Mouse (Mus musculus) CD4-positive naive resting alpha-beta T cell, adult 76 days (primary cell): Measurements from ENCODE around the gene Olfr1087. TPM values are rescaled to one million over a fixed set of nuclear protein-coding genes. Genes with fewer than 3 reads are reported as not detected.

ENCODE experiments used
- total RNA-seq: library from RNA; stranded (reverse); gene quantifications from one replicate; pipeline ENCODE4 v1.2.4, GENCODE M21; 2023

The Olfr1087 gene
- total RNA-seq = not detected

DNA sequence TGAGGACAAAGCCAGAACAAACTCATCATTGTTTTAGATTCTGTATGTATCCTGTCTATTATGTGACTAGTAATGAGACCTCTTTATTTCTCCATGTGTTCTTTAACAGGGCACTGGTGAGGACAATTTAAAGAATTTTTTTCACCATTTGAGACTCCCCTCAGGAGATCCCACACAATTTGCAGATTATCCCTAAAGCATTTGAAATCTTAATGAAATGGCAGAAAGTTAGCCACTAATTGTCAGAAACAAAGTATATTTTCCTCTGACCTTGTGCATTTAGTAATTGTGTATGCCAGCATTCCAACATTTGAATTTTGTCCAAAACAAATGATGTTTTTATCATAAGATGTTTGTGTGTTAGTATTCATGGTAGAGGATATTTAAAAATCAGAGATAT is at the start of gene Olfr1087:
Gene Olfr1087, minus strand, starts transcription at position 101 of the 400 bp plus-strand sequence.

DNA sequence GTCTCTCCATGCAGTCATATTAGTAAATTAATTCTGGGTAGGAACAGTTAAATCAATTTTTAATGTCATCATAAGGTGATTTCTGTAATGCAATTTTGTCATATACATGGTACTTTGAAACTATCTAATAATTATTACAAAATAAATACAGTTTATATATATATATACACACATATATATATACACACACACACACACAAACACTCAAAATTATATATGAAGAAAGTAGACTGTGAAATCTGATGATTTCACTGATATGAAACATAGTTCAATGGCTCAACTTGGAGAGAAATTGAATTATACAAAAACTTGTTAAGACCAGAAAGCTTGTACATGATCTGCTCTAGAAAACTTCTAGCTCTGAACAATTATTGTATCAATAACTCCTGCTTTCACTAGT is 35.4 kb upstream of the Olfr1087 start, which contains the start of gene Olfr1089:
Gene Olfr1089, minus strand, starts transcription at position 101 of the 400 bp plus-strand sequence.

DNA sequence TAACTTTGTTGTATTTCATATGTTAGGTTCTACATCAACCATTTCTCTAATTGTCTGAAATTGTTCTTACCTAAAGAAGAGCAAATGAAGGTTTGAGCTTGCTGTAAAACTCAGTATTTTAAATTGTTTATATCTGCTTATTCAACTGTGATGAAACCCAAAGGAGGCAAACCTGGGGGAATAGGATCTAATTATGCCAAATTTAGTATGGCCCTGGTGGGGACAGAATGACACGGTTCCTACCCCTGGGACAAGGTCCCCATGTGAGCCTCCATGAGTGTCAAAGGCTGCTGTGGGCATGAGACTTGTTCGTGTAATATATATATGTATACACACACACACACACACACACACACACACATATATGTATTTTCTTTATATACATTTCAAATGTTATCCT is 18.2 kb downstream of the Olfr1087 start, which contains the start of gene Olfr1086:
Gene Olfr1086, minus strand, starts transcription at position 101 of the 400 bp plus-strand sequence.

DNA sequence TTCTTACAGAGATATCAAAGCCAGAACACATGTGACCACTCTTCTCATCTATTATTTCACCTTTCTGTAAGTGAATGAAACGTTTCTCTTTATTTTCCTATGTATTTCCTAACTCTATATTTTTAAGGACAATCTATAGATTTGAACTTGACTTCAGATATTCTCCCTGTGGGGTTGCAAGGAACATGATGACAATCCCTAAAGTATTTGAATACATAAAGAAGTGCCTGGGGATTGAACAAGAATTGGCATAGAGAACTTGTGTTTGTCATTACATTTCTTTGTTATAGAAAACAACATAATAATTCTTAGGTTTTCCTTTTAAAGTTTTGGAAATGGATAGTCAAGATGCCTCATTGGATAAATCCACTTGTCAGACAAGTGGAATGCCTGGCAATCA is 36.3 kb downstream of the Olfr1087 start, which contains the start of gene Olfr1085:
Gene Olfr1085, minus strand, starts transcription at position 101 of the 400 bp plus-strand sequence.

DNA sequence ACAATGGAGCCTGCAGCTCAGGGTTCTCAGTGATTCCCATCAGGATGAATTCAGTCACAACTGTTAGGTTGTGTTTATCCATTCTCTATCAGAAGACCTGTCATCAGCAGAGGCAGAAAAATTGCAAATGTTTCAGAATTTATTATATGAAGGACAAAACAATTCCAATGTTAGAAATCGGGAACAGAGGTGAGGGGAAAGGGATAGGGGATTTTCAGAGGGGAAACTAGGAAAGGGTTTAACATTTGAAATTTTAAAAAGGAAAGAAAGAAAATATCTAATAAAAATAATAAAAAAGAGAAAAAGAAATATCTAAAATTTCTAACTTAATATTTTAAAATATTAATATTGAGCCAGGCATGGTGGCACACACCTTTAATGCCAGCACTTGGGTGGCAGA is 58.6 kb downstream of the Olfr1087 start, which contains the start of gene Olfr1084:
Gene Olfr1084, minus strand, starts transcription at position 101 of the 400 bp plus-strand sequence.

Other genes starting within 250 kb of the Olfr1087 start
- not detected for gene Olfr1065, start 247.8 kb downstream of the Olfr1087 start, total RNA-seq
- not detected for gene Olfr1066, start 242.1 kb downstream of the Olfr1087 start, total RNA-seq
- gene Olfr228, start 211.0 kb downstream of the Olfr1087 start, total RNA-seq = not detected
- gene Olfr1076, start 189.9 kb downstream of the Olfr1087 start, total RNA-seq = not detected
- gene Olfr1079, start 155.9 kb downstream of the Olfr1087 start, total RNA-seq = not detected
- gene Olfr1080, start 140.2 kb downstream of the Olfr1087 start, total RNA-seq = not detected
- not detected for gene Olfr1082, start 99.4 kb downstream of the Olfr1087 start, total RNA-seq
- not detected for gene Olfr1084, start 58.7 kb downstream of the Olfr1087 start, total RNA-seq
- gene Olfr1085, start 36.4 kb downstream of the Olfr1087 start, total RNA-seq = not detected
- not detected for gene Olfr1086, start 18.3 kb downstream of the Olfr1087 start, total RNA-seq
- not detected for gene Olfr1089, start 35.3 kb upstream of the Olfr1087 start, total RNA-seq
- gene Olfr1090, start 60.6 kb upstream of the Olfr1087 start, total RNA-seq = not detected
- gene Olfr1093, start 84.1 kb upstream of the Olfr1087 start, total RNA-seq = not detected
- not detected for gene Olfr141, start 111.6 kb upstream of the Olfr1087 start, total RNA-seq
- not detected for gene Olfr1094, start 126.3 kb upstream of the Olfr1087 start, total RNA-seq
- not detected for gene Olfr1095, start 153.3 kb upstream of the Olfr1087 start, total RNA-seq
- not detected for gene Gm13723, start 176.4 kb upstream of the Olfr1087 start, total RNA-seq
- not detected for gene Olfr1097, start 193.8 kb upstream of the Olfr1087 start, total RNA-seq
- gene Olfr1098, start 226.2 kb upstream of the Olfr1087 start, total RNA-seq = not detected